Mouse (Mus musculus): ENCODE results near the gene Gm42957.
"Not testable (repeated sequence)": the region's sequence is repeated elsewhere in the genome, so short reads cannot be mapped to it uniquely, and the experiment has no call there.

The Gm42957 gene

DNA sequence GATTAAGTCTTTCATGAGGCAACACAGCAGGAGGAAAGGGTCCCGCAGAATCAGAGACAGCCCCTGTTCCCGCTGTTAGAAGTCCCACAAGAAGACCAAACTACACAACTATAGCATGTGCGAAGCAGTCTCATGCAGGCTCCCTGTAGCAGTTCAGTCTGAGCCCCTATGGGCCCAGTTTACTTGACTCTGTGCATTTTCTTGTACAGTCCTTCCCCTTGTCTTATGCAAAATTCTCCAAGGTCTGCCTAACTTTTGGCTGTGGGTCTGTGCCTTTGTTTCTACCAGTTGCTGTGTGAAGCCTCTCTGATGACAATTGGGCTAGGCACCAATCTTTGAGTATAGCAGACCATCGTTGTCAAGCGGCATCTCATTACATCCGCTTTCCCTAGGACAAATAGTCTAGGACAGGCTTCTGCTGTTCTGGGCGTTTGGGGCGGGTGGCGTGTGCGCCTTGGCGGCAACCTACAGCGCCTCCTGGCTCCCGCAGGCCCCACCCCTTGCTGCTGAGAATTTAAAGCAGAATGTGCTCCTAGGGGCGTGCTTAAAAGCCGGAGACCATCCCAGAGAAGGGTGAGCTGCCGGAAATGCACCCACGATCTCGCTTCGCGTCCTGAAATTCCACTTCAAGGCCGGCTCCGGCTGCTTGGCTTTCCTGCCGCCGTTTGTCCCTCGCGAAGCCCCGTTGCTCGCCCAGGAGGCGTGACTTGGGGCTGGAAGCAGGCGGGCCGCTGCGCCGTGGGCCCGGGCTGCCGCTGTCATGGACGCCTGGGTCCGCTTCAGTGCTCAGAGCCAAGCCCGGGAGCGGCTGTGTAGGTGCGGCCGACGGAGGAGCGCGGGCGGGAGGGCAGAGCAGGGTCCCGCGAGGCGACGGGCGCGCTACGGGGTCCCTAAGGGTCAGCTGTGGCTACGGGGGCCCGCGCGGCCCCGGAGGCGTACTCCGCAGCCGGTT, at the start of gene Gm42957, which contains the start of gene Pex11b:
Gene Gm42957 (plus strand): TSS at position 547 of the 952 bp plus-strand sequence.
Gene Pex11b (plus strand): TSS at position 449 of the 952 bp plus-strand sequence.
- DNase-seq: peak; percentile 84

DNA sequence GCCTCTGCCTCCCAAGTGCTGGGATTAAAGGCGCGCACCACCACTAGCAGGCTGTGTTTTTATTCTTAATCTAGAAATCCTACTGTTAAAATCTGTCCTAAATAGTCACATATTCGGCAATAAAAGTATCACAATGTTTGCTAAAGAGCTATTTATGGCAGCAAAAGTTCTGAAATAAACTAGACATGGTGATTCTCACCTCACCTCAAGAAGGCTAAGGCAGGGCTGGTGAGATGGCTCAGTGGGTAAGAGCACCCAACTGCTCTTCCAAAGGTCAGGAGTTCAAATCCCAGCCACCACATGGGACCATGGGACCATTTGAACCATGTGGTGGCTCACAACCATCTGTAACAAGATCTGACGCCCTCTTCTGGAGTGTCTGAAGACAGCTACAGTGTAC, 44.6 kb upstream of the Gm42957 start:
- DNase-seq: no peak

DNA sequence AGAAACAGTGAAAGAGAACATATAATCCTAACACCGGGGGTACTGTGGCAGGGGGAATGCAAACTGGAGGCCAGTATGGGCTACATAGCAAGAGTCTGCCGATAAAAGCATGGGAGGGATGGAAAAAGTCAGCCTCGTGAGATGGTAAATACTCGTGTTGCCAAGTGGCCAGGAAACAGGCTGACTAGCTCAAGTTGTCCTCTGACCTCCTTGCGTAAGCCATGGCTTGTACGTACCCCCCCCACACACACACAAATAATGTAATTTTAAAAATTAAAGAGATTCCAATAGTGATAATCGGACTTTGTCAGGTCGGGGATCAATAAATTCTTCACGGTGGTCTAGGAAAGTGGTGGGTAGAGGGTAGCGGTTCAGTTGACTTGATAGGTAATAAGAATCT, 41.9 kb upstream of the Gm42957 start:
- DNase-seq: no peak

DNA sequence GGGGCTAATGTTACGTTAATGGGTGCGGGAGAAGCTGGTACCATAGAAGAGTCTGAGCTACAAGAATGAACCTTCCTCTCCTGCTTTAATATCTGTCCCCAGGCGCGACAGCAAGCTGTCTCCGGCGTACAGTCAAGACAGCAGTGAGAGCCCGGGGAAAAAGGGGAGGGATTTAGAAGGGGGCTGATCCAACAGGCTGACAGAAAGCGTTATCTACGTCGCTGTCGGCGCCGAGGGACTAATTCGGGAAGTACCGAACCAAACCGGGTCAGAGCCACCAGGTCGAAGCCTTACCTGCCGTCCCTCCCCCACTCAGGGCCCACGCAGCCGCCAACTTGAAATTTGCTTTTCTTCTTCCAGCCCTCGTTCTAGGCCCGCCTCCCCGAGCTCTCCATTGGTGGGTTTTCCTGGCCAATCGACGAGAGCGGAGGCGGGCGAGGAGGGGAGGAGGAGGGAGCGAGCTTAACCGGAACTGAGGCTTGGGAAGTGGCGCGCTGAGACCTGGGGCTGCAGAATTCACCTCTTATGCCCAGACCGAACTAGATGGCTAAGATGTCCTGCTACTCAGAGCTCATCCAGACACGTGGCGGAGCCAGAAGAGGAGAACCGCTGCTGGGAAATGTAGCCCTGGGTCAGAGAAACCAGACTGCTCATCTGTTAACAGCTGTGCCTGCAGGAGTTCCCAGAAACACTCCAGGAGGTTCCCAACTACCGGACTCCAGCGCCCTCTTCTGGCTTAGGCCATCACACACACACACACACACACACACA, 41.3 kb upstream of the Gm42957 start, which contains the start of gene Polr3gl:
Gene Polr3gl (minus strand): TSS at position 392 of the 771 bp plus-strand sequence.
- DNase-seq: peak; percentile 97

DNA sequence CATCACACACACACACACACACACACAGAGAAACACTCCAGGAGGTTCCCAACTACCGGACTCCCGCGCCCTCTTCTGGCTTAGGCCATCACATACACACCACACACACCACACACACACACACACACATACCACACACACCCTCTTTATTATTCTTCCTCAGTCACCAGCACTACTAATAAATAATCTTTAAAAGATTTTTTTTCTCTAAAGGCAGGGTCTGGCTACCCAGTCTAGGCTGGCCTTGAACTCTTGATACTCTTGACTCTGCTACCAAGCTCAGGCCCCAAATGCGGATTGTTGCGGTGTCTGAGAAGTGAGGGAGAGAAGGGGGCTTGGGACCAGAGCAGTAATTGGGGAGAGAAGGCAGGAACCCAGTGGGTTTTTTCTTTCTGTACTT, 40.4 kb upstream of the Gm42957 start:
- DNase-seq: peak; percentile 58

DNA sequence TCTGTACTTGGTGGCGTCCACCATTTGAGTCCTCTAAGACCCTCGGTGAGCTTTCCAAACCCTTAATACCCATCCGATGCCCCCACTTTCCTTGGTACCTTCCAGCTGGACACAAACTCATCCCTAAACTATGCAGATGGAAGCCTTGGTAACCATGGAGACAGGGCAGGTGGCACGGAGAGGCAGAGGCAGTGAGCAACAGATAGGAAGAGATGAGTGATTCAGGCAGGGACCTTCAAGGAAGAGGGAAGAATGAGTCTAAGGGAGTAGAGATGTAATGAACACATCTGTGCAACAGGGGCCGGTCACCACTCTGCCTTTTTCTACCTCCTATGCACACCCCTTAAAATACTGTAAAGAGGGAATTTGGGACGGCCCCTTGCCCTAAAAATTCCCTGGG, 39.6 kb upstream of the Gm42957 start:
- peak; percentile 78 for DNase-seq

DNA sequence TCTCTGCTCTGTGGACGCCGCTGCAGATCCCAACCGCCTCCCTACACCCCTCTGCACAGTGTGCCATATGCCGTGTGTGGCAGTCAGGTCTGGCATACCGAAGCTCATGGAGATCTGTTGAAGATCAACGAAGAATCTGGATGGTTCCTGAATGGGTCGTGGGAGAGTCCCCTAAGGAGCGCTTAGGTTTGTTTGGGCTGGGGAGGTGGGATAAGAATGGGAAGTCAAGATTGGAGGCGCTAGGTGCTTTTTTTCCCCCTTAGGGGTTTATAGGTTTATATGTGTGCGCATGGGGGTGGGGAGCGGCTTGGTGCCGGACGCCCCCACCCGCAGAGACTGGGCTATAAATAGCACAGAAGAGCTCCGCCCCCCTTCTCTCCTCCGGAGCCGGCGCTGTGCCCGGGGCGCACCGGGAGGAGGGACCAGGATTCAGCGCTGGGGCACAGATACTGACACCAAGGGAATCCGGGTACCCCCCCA, 39.0 kb upstream of the Gm42957 start, which contains the start of gene Ankrd34a:
Gene Ankrd34a (plus strand): TSS at position 409 of the 480 bp plus-strand sequence.
- peak; percentile 94 for DNase-seq

DNA sequence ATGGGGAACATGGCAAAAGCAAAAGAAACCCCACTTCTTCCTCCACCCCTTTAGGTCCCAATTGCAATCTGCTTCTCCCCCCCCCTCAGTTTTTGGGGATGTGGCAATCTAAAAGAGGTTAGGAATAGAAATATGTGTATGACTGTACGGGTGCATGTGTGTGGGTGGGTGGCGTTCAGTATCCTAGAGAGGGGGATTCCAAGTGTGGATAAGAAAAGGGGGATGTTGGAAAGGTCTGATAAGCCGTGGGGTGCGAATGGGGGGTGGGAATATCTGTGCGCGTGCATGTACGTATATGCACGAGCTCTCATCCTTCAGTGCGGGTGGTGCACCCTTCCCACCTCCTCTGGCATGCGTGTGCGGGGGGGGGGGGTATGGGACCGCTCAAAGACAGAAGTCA, 38.4 kb upstream of the Gm42957 start:
- peak; percentile 74 for DNase-seq

DNA sequence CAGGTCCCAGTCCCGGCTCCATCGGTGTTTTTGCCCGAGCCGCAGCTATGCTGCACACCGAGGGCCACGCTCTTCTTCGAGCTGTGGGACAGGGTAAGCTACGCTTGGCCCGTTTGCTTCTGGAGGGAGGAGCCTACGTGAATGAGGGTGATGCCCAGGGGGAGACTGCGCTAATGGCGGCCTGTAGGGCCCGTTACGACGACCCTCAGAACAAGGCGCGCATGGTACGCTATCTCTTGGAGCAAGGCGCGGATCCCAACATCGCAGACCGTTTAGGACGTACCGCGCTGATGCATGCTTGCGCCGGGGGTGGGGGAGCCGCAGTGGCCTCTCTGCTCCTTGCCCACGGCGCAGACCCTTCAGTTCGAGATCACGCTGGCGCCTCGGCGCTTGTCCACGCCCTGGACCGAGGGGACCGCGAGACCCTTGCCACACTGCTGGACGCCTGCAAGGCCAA, 37.8 kb upstream of the Gm42957 start:
- peak; percentile 72 for DNase-seq

DNA sequence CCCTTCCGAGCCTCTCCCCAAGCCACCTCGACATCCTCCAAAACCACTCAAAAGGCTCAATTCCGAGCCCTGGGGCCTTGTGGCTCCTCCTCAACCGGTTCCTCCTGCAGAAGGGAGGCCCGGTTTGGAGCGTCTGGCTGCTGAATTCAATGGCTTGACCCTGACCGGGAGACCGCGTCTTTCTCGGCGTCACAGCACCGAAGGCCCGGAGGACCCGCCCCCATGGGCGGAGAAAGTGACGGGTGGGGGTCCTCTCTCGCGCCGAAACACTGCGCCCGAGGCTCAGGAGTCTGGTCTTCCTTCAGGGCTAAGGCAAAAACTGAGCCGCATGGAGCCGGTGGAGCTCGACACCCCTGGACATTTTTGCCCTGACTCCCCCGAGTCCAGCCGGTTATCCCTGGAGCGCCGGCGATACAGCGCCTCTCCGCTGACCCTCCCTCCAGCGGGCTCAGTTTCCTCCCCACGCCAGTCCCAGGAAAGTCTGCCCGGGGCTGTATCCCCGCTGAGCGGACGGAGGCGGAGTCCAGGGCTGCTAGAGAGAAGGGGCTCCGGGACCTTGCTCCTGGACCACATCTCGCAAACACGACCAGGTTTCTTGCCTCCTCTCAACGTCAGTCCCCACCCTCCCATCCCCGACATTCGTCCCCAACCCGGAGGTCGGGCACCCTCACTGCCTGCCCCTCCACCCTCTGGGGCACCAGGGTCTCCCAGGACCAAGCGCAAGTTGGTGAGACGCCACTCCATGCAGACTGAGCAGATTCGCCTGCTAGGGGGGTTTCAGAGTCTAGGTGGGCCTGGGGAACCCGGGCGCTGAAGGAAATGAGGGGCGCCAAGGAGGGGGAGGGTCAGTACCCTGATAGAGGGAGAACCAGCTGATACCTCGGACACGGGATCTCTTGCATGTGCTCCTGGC, 36.9 kb upstream of the Gm42957 start:
- DNase-seq: peak; percentile 56

DNA sequence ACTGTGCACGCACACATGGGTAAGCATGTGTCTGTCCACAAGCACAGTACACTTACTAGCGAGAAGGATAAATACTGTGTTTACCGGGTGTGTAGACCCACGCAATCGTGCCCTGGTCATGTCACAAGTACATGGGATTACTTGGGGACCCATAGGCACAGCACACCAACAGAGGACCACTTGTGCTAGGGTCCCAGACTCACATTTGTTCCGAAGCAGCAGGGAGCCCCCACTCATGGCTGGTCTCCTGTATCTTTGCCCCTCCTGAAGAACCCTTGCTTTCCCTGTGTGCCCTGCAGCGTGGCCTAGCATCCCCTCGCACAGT, 36.2 kb upstream of the Gm42957 start:
- DNase-seq: no peak

DNA sequence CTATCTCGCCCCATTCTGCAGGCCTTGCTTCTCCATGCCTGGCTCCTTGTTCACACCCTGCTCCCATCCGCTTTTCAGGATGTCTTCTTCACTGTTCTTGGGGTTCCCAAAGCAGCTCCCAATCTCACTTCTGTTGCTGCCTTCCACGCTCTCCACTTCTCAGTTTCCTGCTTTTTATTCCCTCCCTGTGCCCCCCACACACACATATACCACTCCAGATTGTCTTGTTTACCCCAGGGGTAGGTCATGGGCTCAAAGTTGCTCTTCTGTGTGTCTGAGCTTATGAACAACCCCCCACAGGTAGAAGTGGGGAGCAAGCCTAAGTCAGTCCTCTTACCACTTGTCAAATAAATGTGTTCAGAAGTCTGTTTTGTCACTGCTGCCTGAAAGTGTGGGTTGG, 35.9 kb upstream of the Gm42957 start:
- no peak for DNase-seq

DNA sequence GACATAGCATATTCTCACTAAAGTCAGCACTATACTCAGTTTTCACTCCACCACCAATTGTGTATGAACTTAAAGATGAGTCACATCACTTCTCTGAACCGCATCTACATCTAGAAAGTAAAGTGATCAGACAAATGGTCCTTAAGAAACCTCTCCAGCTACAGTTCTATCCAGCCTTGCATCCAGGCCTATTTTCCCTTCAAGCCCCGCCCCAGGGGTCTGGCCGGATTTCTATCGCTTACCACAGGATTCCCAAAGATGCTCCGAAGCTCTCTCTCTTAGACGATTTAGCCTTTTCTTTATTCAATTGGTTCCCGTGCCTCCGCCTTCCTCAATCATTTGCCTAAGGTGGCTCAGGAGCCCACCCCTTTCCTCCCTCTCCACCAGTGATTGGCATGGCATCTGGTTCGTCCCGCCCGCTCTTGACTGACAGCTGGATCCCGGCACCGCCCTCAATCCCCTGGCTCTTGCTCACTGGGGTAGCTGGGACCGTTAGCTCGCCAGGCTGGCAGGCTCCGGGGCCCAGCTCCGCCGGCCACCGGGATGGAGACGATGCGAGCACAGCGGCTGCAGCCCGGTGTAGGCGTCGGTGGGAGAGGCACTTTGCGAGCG, 34.5 kb upstream of the Gm42957 start, which contains the start of gene Lix1l:
Gene Lix1l (plus strand): TSS at position 511 of the 612 bp plus-strand sequence.
- DNase-seq: peak; percentile 95

DNA sequence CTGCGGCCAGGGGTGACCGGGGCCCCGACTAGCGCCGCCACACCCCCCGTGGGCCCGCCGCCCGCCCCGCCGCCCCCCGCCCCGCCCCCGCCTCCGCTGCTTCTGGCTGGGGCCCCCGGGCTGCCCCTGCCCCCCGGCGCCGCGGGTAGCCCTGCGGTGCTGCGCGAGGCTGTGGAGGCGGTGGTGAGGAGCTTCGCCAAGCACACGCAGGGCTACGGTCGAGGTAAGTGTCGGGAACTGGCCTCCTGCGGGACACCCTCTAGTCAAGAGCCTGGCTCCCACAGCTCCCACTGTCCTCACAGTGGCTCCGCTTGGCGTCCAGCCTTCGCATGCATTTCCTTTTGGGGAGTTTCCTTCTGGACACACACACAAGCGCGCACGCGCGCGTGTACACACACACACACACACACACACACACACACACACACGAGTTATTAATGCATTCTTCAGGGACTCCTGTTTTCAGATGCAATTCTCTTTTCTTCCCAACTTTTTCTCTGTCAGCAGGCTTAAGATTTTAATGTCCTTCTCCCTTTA, 34.0 kb upstream of the Gm42957 start:
- peak; percentile 81 for DNase-seq

DNA sequence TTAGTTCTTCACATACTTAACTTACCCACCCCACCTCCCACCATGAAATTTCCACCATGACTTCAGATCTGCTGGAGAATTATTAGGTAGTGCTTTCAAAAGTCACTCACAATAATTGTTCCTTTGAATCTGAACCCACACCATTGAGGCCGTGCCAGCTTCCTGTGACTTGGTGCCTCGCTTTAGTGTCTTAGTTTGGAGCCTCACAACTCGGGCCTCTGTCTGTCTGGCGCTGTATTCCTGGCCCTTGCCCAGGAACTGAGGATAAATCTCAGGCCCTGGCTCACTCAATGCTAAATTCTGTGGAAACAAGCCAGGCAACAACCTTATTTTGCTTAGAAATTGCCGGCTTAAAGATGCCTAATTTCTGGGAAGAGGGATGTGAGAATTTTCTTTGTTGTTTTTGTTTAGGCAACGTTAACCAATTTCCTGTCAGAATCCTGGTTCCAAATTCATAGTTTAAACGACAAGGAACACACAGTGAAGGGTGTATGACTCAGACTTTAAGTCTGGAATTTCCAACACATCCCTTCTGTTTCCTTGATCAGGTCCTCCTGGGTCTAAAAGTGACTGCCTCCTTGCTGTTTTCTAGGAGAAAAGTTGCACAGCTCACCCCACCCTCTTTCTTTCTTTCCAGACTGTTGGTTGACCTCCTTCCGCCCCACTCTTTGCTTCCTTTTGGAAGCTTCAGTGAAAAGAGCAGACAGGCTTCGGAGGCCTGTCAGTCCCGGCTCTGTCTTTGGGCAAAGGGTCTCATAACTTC, 33.2 kb upstream of the Gm42957 start:
- DNase-seq: peak; percentile 64

DNA sequence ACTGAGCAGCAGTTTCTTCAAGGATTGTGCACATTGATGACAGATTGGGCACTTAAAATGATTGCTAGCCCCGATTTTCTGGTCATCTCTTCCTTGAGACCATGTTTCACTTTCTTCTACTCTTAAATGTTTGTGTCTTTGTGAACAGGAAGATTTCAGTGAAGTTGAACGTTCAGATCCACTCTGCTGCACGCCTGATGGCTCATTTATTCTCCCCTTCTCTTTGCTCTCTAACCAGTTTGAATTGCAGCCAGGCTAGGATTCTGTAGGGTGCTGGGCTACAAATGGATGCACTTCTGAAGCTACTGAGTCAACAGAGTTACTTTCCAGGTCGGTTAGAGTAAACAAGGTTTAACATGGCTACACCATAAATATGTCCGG, 32.6 kb upstream of the Gm42957 start:
- no peak for DNase-seq

DNA sequence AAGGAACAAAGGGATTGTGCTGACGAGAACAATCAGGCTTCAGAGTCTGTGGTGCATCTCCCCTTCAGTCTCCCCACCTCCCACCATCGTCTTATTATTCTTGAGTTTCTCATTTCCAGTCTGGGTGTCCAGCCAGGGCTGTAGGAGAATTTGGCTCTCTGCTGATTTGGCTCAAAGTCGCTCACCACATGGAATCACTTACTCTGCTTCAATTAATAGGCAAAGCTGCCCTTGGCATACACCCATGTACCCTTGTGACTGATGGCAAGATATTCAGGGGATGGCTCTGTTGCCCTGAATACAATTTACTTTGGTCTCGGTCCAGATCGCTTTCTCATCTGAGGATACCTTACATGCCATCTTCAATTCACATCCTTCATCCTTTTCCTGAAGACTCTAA, 32.0 kb upstream of the Gm42957 start:
- DNase-seq: peak; percentile 80

DNA sequence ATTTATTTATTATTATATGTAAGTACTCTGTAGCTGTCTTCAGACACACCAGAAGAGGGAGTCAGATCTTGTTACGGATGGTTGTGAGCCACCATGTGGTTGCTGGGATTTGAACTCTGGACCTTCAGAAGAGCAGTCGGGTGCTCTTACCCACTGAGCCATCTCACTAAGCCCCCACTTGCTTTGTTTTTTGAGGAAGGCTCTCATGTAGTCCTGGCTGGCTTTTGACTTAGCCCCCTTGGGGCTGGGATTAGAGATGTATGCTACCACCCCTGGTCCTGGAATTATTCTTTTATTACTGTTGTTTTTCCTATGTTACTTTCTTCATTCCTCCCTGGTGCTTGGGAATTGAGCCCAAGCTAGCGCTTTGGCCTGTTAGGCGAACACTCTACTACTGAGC, 29.3 kb upstream of the Gm42957 start:
- DNase-seq: not testable (repeated sequence)

DNA sequence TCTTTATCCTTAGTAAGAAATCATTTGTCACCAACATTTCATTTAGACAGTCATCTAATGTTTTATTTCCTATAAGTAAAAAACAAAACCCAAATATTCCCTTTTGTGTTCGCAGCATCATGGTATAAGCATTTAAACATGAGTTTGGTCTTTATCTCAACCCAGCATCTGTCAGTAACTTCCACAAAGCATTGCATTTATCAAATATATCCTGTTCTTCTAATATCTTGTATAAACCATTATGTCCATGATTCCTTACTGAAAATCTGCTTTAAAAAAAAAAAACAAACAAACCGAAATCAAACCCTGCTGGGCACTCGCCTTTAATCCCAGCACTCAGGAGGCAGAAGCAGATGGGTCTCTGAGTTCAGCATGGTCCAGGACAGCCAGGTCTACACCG, 28.7 kb upstream of the Gm42957 start:
- no peak for DNase-seq

DNA sequence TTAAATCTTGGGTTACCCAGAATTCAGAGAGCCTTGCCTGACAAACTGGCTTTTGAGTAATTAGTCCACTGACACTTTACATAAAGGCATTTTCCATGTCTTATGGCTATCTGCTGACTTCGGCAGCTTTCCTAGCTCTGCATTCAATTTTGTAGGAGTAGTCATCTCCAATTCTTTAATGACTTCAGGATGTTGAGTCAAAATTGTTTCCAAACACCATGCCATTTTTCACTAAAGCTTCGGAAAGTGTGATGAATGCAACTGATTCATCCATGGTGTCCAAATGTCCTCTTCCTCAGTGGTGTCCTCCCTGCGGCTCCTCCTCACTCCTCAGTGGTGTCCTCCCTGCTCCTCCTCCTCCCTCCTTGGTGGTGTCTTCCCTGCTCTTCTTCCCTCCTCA, 17.3 kb upstream of the Gm42957 start:
- DNase-seq: no peak

DNA sequence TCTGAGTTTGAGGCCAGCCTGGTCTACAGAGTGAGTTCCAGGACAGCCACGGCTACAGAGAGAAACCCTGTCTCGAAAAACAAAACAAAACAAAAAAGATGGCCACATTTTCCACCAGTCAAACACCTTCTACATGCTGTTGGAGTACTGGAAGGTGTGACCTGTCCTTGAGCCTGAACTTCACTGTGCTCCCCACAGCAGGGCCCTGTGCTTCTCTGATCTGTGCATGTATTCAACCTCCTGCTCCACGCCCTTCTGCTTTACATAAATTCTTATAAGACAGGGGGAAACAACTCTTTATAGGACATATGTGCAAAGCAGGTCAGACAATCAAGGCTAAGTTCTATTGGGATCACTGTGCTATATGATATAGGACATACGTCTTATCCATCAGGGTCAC, 12.1 kb upstream of the Gm42957 start:
- no peak for DNase-seq
